Mouse (Mus musculus): ENCODE results near the gene Mlxip. TPM values are rescaled to one million over a fixed set of nuclear protein-coding genes. Genes with fewer than 3 reads are reported as not detected.

Gene Mlxip
- total RNA-seq, 4 experiments from 2014 or later: 17.7 to 23.0 (median 21.0) TPM

DNA sequence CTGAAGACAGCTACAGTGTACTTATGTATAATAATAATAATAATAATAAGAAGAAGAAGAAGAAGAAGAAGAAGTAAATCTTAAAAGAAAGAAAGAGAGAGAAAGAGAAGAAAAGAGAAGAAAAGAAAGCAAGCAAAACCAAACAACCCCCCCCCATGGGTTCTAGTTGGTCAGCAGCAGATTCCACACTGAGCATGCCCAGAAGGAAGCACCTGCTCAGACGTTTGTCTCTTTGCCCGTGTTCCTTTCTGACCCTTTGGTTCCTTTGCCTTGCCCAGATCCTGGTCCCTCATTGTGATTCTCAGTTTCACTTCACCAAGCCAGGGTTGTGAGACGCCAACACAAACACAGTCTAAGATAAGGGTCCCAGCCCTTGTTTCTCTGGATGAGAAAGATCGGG lies 107.4 kb downstream of the Mlxip start:
- no peak for DNase-seq (ENCODE audit: low spot score in 2 of 2)

Other genes with a start within 250 kb of the Mlxip start
- 10 to 100 TPM; 26.2 to 34.3 (median 27.4) TPM for gene Psmd9, start 225.4 kb upstream of the Mlxip start, total RNA-seq (2022)
- not detected for gene Hpd, start 212.1 kb upstream of the Mlxip start, total RNA-seq (2022)
- 1 to 10 TPM; 3.5 to 5.9 (median 5.2) TPM for gene Wdr66, start 142.7 kb upstream of the Mlxip start, total RNA-seq (2022)
- 10 to 100 TPM; 58.5 to 66.1 (median 62.9) TPM for gene Bcl7a, start 51.0 kb upstream of the Mlxip start, total RNA-seq (2022)
- under 1 TPM; 0.72 to 0.93 (median 0.85) TPM for gene Lrrc43, start 94.5 kb downstream of the Mlxip start, total RNA-seq (2022)
- gene Il31, start 94.7 kb downstream of the Mlxip start, total RNA-seq (2022): not detected
- gene B3gnt4, start 115.7 kb downstream of the Mlxip start, total RNA-seq (2022): 1 to 10 TPM in 3 of 4 experiments, under 1 TPM in 1; 0.55 to 1.9 (median 1.3) TPM
- 10 to 100 TPM; 29.8 to 34.4 (median 31.1) TPM for gene Diablo, start 129.4 kb downstream of the Mlxip start, total RNA-seq (2022)
- gene Gm49027, start 130.7 kb downstream of the Mlxip start, total RNA-seq (2022): 1 to 10 TPM; 4.2 to 7.8 (median 5.3) TPM
- gene Vps33a, start 178.2 kb downstream of the Mlxip start, total RNA-seq (2022): 10 to 100 TPM; 78.7 to 91.2 (median 87.3) TPM

Data from layer of hippocampus, adult 8-10 months (tissue).